In the genomic region with DNA sequence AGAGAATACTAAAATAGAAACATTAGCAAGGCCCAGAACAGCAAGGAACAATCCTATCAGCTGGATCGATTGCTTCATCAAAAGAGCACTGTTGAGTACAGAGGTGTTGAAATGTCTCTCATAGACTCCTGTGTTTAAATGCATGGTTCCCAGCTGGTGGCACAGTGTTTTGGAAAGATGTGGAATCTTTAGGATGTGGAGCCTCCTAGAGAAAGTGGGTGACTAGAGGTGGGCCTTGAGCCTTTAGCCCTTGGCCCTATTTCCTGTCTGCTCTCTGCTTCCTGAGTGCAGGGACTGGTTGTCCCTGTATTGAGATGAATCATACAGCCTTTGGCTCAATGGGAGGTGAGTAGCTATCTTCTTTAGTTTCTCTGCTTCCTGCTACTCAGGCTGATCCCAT, we compare ENCODE assay signal across 21 mouse cellular contexts.
"Had no signal": no experiment of that assay in that cellular context is flagged by ENCODE, and none has a peak within 500 bp of the region (broad histone marks: within the 10 kb centered on the region; RNA-seq: fewer than 3 reads in every experiment).

No protein-coding gene starts in this region.

- H3K4me3 ChIP-seq: liver, embryonic 13.5 days; liver, embryonic 15.5 days; lung, embryonic 15.5 days; midbrain, embryonic 10.5 days; midbrain, embryonic 12.5 days; myocyte; neural tube, embryonic 13.5 days; neural tube, embryonic 15.5 days had no signal

- DNase-seq: liver, embryonic 13.5 days; lung, adult 2 months; lung, postnatal 10 days; lung, postnatal 4 days; midbrain, embryonic 14.5 days; retina, postnatal 1 day; right cerebral cortex, adult 18-20 months; right cerebral cortex, postnatal 25 days; right cerebral cortex, postnatal 4 days; spleen, adult 18-20 months; thymus, adult 18-20 months; thymus, postnatal 14 days; thymus, postnatal 36 days had no signal

- H3K27me3 ChIP-seq: liver, embryonic 13.5 days; liver, embryonic 15.5 days; lung, embryonic 15.5 days; midbrain, embryonic 12.5 days; neural tube, embryonic 13.5 days; neural tube, embryonic 15.5 days had no signal

- H3K27ac ChIP-seq: liver, embryonic 13.5 days; liver, embryonic 15.5 days; lung, embryonic 15.5 days; midbrain, embryonic 10.5 days; midbrain, embryonic 12.5 days; neural tube, embryonic 13.5 days; neural tube, embryonic 15.5 days had no signal

- H3K9me3 ChIP-seq: liver, embryonic 13.5 days; liver, embryonic 15.5 days; lung, embryonic 15.5 days; midbrain, embryonic 10.5 days; midbrain, embryonic 12.5 days; neural tube, embryonic 13.5 days; neural tube, embryonic 15.5 days had no signal

- ATAC-seq: midbrain, embryonic 16.5 days had no signal

- H3K36me3 ChIP-seq: liver, embryonic 13.5 days; liver, embryonic 15.5 days; lung, embryonic 15.5 days; midbrain, embryonic 10.5 days; midbrain, embryonic 12.5 days; neural tube, embryonic 13.5 days; neural tube, embryonic 15.5 days had no signal

- H3K4me2 ChIP-seq: liver, embryonic 13.5 days; liver, embryonic 15.5 days; lung, embryonic 15.5 days; midbrain, embryonic 12.5 days; neural tube, embryonic 13.5 days; neural tube, embryonic 15.5 days had no signal

- H3K4me1 ChIP-seq: liver, embryonic 13.5 days; liver, embryonic 15.5 days; lung, embryonic 15.5 days; midbrain, embryonic 10.5 days; midbrain, embryonic 12.5 days; neural tube, embryonic 13.5 days; neural tube, embryonic 15.5 days had no signal

- H3K9ac ChIP-seq: liver, embryonic 13.5 days; liver, embryonic 15.5 days; lung, embryonic 15.5 days; midbrain, embryonic 12.5 days; neural tube, embryonic 13.5 days; neural tube, embryonic 15.5 days had no signal
